Mouse (Mus musculus) kidney, postnatal 36 days (tissue): ENCODE results near the gene Maml3.

ENCODE experiments used
- DNase-seq, 2 experiments: peaks; one replicate each; pipeline ENCODE4 v3.0.0; 2021 to 2022; ENCODE audit warnings: mixed read lengths in 2 of 2

Gene Maml3

DNA sequence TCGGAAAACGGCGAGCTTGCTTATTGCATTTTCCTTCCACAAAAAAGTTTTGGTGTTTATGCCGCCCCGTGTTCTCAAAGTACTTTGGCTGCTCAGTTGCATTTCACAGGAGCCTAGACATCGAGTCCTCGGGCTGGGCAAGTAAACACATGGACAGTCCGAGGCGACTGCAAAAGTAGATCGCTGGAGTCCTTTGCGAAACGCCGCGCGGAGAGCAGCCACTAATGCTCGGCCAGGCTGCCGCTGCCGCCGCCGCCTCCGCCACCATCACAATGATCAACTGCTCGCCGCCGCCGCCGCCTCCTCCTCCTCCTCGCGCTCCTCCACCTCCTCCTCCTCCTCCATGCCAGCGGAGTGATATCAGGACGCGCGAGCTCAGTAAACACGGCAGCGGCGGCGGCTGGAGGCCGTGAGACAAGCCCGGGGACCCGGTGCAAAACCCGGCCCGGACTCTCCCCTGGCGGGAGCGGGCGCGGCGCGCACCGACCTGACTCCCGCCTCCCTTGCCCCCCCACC, at the start of gene Maml3:
Gene Maml3 (minus strand): TSS at position 441 of the 516 bp plus-strand sequence.
- DNase-seq = peak; percentile 93

DNA sequence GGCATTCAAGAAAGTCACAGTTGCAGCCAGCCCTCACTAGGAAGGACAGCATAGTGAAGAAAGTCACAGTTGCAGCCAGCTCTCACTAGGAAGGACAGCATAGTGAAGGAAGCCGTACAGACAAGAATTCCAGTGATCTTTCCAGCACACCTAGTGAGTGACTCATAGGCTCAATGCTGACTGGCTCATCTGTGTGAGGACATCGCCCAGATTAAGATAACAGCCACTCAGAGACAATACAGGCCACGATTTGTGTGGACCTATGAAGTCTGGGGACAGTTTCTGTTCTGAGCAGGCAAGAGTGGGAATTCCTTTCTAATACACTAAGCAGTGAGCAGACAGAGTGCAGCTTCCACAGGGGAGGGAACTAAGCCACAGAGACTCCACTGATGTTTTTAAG, 46.3 kb upstream of the Maml3 start:
- DNase-seq = no peak

DNA sequence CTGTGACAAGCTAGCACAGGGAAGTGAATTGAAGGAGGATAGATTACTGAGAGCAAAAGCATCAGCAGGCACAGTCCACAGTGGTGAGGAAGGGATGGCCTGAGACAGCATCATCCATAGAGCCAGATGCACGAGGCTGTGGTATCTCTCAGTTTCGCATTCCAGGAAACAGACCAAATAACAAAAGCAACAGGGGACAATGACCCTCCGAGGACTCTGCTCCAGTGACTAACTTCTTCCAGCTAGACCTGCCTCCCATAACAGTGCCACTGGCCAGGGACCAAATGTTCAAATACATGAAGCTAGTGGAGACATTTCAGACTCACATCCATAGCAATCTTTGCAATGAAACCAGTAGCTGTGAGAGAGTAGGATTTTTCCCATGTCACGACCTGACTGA, 43.4 kb upstream of the Maml3 start:
- DNase-seq = no peak

DNA sequence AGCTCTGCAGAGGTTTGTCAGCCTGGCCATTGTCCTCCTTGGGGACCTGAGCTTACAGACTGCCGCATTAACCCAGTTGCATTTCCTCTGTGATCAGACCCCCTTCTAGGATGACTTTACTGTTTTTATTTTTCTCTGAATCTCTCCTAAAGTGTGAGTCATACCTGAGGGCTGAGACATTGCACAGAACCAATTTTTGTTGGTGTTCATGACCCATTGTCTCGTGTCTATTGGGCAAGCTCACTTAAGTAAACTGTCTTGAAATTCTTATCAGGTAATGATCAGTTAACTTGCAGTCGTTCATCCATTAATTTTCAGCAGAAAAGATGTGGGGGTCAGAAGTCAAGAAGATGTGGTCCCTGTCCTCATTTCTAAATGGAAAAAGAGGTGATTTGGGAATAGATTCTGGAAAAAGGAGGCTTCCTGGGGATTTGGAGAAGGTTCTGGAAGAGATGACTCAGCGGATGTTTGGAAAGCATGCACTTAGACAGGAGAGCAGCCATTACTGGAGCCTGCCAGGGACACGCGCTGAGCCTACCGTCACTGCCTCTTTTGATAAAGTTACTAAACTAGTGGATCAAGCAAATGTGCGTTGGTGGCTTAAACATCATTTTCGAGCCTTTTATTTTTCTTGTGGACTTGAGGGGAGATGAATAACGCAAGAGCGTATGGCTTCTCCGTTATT, 40.0 kb upstream of the Maml3 start:
- DNase-seq = no peak

DNA sequence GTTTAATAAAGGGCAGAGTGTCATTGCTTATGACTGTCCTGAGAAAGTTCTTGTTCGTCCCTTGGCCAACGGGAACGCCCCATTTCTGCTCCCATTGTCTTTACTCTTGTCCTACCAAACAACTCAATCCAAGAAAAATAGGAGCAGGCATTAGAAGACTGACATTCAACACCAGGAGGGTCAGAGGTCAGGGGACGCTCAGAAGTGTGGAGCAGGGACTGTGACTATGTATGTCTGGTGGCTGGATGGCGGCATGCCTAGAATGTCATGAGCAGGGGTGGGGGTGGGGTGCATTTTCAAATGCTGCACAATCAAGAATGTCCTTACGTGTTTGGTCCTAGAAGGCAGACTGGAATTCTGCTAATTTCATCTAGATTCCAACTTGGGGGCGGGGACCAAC, 38.1 kb upstream of the Maml3 start:
- DNase-seq = no peak

DNA sequence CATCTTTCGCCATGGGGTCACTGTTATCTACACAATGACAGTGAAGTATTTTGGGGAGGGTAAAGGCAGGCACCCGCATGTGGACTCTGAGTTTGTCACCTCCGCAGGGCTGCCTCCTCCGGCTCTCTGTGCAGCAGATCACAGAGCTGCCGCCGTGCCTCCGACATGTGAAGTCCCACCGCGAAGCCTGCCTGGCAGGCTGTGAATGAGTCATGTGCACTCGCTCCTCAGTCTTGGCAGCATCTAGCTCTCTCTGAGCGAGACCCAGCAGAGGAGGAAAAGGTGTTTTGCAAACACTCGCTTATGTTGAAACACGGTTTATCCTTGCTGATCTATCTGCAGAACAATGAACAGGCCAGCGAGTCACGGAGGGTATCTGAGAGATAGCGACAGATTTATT, 35.3 kb upstream of the Maml3 start:
- no peak for DNase-seq

DNA sequence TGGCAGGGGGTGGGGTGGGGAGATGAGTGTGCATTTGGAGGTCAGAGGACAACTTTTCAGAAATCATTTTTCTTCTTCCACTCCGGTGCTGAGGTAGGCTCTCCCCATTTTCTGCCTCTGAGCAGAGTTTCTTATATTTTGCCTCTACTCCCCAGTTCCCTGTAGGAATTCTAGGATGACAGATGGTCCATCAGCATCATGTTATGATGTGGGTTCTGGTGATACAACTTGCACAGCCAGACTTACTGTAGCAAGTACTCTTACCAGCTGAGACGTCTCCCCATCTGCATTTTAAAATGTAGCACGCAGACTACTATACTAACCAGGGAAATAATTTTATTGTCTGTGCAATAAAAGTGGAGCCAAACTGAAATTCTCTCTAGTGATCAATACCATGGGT, 20.5 kb upstream of the Maml3 start:
- no peak for DNase-seq

DNA sequence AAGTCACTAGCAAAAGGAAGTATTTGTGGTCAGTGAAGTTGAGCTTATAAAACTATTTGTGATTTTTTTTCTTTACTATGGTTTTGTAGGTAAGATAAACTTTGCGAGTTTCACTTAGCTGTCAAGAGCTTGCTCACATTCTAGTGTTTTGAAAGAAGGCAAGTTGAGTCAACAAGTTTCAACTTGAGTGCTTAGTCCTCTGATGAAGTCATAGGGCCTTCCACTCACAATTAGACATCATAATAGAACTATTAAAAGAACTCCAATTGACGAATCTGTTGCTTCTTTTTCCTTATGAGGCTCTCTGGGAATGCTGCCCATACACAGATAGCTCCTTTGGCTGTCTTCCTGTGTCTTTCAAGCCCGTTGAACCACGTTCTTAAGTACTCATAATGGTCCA, 16.0 kb upstream of the Maml3 start:
- no peak for DNase-seq

DNA sequence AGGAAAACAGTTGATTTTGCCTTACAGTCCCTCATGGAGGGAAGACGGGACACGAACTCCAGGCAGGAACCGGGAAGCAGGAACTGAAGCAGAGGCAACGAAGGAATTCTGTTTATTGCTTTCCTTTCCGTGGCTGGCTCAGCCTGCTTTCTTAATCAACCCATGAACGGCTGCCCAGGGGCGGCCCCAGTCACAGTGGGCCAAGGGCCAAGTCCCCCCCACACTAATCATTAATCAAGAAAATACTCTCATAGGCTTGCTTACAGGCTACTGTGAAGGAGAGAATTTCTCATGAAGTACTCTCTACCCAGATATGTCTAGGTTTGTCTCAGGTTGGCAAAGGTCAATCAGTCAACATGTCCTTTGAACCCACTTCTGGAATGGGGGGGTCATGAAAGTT, 14.3 kb upstream of the Maml3 start:
- DNase-seq = peak; percentile 54 to 55

DNA sequence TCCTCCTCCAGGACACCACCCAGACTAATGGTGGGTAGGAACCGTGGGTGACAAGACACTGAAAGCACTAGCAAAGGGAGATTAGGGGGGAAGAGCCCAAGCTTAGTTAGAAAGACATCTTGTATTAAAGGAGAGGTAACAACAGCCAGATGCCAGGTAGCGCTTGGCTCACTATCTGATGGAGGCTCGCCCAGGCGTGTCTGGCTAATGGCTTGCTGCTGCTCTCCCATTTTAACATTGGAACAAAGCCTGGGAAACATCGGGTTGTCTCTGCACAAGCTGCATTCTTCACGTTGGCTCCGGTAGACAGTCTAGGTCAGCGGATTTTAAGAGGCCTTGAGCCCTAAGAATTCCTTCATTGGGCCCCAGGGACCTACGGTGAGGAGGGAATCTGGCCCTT, 10.5 kb upstream of the Maml3 start:
- DNase-seq = no peak

DNA sequence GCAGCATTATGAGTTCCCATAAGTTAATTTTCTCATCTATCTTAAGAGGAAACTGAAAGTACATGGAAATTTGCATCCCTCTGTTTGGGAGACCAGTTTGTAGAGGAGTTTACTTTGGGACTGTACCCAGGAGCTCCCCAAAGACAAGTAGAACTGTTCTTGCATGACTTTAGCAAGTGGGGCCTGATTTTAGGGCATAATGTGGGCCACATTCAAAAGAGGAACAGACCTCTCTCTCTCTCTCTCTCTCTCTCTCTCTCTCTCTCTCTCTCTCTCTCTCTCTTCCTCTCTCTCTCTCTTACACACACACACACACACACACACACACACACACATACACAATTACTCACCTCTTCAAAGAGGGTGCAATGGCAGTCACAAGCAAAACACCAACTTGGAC, 3.2 kb upstream of the Maml3 start:
- no peak for DNase-seq

DNA sequence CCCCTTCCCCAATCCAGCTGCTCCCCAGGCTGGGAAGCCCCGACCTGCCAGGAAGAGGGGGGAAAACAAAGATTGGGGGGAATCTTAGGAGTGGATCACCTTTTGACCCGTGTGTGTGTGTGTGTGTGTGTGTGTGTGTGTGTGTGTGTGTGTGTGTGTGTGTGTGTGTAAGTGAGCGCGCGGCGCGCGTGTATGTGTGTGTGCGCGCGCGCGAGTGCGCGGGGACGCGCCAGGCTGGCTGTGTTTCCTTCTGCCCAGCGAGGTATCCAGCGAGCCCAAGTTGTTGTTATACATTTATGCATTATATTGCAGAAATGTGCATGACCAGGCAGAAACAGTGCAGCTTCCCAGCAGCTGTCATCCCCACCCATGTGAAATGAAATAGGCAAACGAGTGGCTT, 280 bp upstream of the Maml3 start:
- peak in 1 of 2 experiments; percentile 72 for DNase-seq

DNA sequence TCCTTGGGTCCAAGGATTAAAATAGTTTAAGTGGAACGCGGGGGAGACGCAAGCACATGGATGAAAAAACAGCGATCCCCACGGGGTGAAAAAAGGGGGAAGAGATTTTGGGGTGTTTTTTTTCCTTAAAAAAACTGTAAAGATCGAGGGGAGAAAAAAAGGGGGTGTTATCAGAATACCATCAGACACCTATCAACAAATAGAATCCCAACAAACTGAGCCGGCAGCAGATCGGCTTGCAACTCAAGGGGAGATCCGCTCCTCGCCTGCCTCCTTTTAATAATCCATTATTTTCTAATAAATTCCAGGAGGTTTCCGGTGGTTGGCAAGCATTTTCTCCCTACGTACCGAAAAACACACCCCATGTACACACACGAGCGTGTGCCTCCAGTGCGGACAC, 668 bp downstream of the Maml3 start:
- no peak for DNase-seq

DNA sequence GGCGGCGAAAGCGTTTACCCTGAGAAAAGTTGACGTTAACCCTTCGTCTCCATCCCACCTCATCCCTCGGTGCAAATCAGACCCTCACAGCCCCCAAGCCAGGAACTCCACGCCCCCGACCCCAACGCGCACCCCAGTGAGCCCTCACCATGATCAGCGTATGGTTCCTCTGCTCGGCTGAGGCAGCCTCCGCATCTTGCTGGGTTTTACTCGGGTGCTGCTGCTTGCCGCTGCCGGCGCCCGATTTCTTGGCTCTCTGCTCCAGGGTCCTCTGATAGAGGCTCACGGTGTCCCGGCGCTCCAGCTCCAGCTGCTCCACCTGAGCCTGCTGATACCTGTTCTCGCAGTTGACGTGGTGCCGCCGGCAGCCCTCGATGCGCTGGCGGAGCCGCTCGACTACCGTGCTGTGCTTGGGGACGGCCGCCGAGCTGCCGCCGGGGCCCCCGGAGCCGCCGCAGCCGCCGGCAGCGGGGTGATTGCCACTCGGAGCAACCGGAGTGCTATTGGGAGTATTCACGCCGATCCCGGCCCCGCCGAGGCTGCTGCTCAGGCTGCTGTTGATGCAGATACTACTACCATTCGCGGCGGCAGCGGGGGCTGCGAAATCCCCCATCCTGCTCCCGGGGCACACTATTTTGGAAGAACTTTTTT, 1.2 kb downstream of the Maml3 start:
- DNase-seq = peak; percentile 46 to 70

DNA sequence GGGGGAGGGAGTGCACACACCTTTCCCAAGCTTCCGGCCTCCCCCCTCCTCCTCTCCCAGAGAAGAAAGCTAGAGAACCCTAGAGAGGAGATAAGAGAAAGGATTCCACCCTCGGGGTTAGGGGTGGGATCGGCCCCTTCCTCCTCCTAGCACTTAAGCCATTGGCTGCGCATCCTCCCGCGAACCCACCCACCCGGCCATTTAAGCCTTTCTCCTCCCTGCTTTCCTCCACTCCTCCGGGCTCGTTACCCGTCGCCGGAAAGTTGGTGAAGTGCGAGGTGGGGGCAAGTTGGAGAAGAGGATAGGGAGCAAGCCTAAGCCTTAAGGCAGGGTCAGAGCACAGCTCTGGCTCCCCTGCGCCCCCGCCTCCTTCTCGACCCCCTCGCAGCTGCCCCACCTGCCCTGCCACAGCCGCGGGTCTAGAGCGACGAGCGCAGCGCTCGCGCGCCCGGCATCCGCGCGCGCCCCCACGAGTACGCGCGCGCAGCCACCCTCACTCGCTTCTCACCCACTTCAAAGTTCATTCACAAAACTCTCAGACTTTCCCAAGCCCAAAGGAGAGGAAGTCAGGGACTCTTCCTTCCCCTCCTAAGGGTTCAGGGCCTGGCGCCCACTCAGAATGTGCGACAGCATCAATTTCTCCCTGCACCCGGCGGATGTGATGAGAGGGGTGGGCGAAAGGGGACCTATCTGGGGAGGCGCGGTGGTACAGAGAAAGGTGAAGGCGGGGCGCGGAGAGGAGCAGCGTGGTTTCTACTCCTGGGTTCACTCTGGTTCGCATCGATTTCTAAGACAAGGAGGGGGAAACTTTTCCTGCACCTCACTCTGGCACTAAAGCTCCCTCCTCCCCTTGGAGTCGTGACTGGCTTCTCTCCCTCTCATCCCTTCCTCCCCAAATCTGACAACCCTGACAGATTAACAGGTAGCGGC, 2.0 kb downstream of the Maml3 start:
- DNase-seq = peak; percentile 78 to 83

DNA sequence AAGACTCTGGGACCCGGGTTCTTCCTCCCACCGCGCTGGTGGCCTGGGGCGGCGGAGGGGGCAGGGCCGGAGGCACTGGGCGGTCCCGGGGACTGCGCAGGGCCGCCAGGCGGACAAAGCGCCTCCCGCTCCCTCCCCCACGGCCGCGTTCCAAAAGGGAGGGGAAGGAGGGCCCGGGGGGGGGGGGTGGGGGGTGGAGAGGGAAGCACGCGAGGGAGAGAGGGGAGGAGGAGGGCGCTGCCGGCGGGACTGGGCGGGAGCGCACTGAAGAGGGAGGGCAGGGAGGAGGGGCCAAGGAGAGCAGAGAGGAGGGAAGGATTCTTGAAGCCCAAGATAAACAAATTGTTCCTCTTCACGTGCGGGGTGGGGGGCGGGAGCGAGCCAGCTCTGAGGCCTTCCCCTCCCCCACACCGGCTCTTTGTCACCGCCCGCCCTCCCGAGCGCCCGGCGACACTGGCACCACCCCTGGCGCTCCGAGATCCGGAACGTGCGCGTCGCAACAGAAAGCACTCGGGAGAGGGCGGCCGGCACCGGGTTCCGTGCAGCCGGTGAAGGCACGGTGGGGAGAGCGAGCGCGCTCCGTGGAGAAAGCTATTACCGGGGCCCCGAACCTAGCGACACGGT, 2.8 kb downstream of the Maml3 start:
- DNase-seq = peak; percentile 93 to 95

DNA sequence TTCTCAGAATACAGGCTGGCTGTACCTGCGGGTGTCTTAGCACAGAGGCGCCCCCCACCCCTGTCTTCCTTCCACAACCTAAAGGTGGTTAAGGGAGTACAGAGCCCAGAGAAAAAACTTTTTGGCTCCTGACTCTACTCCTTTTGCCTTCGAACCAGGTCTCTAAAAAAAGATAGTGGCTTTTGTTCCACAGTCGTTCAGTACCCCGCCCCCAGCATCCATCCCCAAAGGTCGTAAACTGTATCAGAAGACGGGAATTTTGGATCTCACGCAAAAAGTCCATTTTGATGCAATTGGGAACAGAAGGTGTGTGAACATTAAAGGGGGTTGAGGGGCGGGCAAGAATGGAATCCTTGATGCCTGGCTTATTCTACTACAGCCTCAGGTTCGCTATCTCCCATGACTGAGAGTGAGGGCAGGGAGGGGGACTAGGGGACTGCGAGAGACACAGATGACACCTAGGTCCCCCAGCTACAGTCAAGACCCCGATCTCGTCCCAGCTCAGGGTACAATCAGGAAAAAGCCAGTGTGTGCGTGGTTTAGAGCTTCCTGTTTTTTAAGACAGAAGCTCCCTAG, 3.4 kb downstream of the Maml3 start:
- DNase-seq = peak in 1 of 2 experiments; percentile 37

DNA sequence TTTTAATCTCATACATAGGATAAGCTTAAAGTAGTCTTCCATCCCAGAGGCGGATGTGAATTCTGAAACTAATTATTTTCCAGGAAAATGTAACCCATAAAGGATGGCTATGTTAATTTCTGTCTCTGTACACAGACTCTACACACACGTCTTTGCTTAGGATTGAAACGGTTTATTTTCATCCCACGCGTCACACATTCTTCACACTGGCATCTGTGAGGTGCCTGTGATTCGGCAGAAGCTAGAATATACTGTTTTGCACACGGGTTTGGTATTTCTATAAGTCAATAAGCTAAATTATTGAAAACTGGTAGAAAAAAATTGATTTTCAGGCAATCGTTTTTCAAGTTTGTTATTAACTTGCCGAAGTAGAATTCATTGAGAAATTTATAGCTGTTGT, 4.0 kb downstream of the Maml3 start:
- DNase-seq = no peak

DNA sequence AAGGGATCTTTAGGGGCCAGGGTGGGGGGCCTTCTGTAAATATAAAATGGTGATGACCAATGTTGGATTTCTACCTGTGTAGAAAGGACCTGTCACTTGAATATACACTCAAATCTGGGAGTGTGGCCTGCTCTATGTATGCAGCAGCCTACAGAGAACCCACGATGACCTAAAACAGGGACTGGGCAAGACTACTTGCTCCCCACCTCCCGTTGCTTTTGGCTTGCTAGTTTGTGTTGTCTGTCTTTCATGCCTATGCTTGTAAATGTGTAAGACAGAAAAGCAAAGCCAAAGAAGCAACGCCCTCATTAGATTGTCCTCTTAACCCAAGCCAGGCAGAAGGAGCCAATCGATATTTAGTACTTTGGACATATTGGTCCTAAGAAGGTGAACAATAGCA, 4.6 kb downstream of the Maml3 start:
- no peak for DNase-seq

DNA sequence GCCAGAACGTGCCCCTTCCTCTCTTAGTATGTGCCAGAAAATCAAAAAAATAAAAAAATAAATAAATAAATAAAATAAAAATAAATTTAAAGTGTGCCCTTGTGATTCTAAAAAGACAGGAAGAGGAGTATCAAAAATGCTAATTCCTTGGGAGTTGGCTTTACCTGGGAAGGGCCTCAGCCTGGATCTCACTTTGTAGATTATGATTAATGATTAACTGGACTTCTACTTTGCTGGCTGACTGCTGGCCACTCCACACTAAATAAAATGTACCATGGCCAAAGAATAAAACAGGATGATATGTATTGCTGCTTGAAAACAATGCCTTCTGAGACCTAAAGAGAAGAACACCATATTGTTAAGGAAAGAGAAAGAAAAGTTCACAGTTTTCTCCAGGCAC, 5.6 kb downstream of the Maml3 start:
- peak in 1 of 2 experiments; percentile 18 for DNase-seq

DNA sequence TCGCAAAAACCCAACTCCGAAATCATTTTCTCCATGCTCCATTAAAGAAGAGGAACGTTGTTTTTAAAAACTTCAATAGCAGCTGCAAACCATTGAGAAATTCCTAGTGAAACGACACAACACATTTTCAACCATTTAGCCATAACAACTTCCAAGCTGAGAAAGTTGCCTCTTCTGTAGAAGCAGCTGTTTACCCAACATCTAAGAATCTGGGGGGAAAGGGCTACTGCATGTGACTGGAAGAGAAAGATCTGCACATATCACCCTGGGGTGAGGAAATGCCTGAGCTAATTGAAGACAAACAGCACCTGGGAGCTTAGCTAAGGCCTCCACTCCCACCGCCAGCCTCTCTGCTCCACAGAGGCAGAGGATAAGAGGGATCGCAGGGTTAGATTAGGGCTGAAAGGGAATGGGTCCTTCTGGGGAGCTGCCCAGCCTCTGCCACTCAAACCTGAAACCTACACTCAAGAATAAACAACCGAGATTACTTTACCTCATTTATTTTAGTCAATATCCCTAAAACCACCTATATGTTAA, 13.5 kb downstream of the Maml3 start:
- no peak for DNase-seq

DNA sequence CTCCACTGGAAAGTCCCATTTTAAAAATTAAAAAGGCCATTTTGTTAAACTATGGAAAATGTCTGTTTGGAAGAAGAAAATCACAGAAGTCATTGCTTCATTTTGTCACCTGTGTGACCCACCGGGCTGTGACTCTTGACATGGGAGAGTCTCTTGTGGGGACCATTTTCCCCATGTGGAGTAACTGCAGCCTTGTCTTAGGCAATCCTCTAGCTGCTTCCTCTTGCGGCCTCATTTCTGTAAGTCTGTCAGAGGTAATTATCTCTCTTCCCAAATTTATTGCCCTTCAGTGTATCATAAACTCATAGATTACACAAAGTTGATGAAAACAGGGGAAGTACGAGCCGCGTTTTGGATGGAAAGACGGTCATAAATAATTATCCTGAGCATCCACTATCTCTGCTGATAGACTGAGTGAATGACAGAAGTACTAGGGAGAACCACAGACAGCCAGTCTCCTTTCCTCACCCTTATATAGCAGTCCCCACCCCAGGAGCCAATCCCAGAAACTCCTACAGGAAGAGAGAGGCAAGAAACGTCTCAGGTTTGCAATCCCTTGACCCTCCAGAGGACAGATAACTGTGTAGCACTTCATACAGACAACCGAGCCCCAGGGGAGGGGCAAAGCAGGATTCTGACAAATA, 14.5 kb downstream of the Maml3 start:
- DNase-seq = no peak
